Mouse (Mus musculus): ENCODE results near the gene Herc6.
A peak's percentile ranks its signal among the peaks of the same experiment; 100 is the strongest.
"Not testable (repeated sequence)": the region's sequence is repeated elsewhere in the genome, so short reads cannot be mapped to it uniquely, and the experiment has no call there.

Gene Herc6

GRCm38 (mm10) chr6:57580881-57581548 is at the start of gene Herc6:
Gene Herc6 (plus strand): TSS chr6:57581000.
- peak; percentile 98 for ATAC-seq (ENCODE audit: low TSS enrichment)

- no peak for ATAC-seq (ENCODE audit: low TSS enrichment)
Observed at GRCm38 (mm10) chr6:57531011-57531410, 49.8 kb upstream of the Herc6 start.

DNA sequence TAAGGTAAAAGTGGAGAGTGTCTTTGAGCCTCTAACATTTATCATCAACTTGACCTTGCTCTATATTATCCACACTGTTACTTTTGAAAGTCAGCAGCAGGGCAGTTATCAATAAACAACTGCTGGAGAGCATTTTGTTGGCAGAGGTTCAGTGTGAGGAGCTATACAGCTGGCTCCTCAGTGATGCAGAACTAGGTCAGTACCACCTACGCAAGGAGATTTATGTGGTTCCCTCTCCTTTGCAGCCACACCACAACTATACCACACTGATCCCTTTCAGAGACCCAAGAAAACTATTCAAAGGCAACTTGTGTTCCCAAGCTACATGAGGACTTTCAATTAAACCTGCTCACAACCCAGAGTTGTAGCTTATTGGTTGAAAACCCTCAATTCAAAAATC is 49.4 kb upstream of the Herc6 start:
- peak; percentile 32 for ATAC-seq (ENCODE audit: low TSS enrichment)

GRCm38 (mm10) chr6:57532022-57532421 is 48.8 kb upstream of the Herc6 start:
- no peak for ATAC-seq (ENCODE audit: low TSS enrichment)

DNA sequence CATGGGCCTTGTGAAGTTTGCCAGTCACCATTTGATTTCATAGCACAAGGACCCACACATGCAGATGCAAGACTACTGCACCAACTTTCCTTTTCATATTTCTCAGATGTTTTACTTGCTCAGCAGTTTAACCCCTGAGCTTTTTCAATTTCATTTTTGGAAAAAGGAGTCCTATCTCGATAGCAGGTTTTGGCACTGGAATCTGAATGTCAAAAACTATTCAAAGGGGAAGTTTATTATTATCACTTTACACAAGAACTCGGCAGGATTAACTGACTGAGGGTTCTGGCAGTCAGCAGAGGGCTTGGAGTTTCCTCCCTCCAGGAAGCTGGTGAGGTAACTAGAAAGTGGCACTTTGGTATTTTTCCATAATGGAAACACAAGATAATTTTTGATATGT is 47.4 kb upstream of the Herc6 start:
- no peak for ATAC-seq (ENCODE audit: low TSS enrichment)

DNA sequence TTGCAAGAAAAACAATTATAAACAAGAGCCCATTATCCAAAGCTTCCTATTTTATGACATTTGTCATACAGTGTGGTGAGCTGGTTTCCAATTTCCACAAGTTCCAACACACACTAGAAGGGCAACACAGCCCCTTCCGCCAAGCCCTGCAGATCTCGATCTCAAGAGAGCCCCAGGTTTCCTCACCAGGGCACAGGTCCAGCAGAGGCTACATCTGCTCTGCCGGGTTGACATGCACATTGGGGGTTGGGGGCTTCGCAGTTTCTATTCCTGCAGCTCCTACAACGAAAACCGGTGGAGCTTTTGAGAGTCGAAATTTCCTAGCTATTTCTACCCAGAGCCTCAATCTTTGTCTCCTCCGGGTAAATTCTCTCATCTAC is 46.6 kb upstream of the Herc6 start:
- 0 out of 2 replicates have a peak, but pooled peaks have one; percentile 6 for ATAC-seq (ENCODE audit: low TSS enrichment)

- peak; percentile 33 for ATAC-seq (ENCODE audit: low TSS enrichment)
Observed at GRCm38 (mm10) chr6:57534611-57535286, 46.1 kb upstream of the Herc6 start.

DNA sequence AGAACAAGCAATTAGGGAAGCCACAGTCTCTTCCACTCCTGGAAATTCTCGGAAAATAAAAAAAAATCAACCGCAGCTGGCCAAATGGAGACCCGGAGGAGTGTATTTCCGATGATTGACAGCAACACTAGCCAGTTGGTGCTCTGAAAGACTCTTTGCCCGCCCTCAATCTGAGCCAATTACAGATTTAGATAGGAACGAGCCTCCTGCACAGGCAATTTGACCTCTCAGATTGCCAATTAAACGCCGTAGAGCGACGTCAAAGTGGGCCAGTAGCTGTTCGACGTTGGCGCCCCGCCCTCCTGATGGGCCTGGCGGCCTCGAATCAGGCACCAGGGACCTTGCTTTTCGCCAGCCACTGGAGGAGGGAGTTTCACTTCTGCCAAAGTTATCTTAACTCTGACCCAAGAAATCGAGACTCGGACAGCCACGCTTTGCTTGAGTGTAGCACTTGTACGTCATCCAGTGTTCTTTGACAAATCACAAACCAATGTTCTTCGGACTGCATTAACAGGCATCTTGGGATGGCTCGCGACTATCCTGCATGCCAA is 45.3 kb upstream of the Herc6 start, which contains the start of gene Ppm1k:
TSS of gene Ppm1k (minus strand) at position 83 of the 551 bp plus-strand sequence.
- ATAC-seq (ENCODE audit: low TSS enrichment): peak; percentile 90

GRCm38 (mm10) chr6:57535971-57536669 is 44.7 kb upstream of the Herc6 start:
- no peak for ATAC-seq (ENCODE audit: low TSS enrichment)

- no peak for ATAC-seq (ENCODE audit: low TSS enrichment)
Observed at GRCm38 (mm10) chr6:57537887-57538286, 42.9 kb upstream of the Herc6 start.

DNA sequence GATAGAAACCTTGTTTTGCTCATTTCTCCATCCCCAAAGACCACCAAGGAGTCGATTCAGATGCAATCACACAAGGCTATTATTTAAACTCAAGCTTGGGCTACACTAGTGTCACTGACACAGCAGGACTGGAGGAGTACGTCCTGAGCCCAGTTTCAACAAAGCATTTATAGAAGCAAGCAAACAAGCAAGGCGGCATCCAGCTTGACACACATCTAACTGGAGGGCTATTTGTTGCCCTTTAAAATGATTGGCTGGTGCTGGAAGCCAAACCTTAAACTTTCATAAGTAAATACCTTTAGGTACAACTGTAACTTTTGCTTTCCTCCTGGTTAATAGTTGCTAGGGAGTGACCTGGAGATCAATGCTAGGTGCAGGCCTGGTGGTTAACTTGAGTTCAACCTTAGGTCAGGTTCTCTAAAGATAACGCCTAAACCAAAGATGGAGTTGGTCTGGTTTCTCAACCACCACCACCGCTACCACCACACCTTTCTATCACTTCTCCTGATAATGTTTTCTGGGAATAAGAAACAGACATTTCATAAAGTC is 39.8 kb upstream of the Herc6 start:
- no peak for ATAC-seq (ENCODE audit: low TSS enrichment)

DNA sequence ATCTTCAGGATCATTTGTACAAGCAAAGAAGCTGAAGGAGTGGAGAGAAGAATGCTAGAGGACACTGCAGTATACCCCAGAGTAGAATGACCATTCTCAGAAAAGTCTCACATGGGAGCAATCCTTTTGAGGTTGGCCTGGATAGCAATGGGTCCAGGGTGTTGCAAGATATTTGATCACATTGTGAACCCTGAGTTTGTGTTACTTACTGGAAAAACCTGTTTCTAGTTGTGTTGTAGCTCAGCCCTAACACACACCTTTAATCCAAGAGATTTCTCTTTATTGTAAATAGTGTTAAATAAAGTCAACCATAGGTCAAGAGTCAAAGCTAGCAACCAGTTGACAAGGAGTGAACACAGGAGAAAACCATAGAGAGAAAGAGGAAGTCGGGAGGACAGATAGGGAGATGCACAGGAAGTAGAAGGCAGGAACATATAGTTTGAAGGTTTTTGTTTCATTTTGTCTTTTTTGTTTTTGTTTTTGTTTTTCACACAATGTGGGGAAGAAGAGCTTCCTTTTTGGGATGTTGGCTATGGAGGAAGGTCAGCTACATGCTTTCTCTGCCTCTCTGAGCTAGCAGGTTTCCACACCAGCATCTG is 39.0 kb upstream of the Herc6 start:
- ATAC-seq (ENCODE audit: low TSS enrichment): no peak

DNA sequence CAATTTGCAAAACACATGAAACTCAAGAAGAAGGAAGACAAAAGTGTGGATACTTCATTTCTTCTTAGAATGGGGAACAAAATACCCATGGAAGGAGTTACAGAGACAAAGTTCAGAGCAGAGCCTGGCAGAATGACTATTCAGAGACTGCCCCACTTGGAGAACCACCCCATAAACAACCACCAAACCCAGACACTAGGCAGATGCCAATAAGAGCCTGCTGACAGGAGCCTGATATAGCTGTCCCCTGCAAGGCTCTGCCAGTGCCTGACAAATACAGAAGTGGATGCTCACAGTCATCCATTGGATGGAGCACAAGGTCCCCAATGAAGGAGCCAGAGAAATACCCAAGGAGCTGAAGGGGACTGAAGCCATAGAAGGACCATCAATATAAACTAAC is 37.2 kb upstream of the Herc6 start:
- ATAC-seq (ENCODE audit: low TSS enrichment): not testable (repeated sequence)

DNA sequence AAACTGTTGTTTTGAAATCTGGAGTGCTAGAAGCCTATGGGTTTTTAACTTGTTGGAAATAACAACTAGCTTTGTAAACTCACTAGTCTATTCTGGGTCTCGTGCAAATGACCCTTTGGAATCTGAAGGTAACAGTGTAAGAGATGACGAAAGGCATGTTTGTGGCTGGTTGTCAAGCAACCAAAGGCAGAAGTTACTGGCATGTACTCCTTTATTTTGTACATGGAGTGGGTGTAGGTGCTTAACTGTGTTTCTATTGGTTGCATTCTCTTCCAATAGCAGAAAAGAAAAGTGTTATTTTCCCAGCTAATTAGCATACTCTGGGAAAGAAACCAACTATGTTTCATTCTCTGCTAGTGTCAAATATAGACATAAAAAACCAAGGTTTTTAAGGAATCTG is 35.9 kb upstream of the Herc6 start:
- peak; percentile 92 for ATAC-seq (ENCODE audit: low TSS enrichment)

DNA sequence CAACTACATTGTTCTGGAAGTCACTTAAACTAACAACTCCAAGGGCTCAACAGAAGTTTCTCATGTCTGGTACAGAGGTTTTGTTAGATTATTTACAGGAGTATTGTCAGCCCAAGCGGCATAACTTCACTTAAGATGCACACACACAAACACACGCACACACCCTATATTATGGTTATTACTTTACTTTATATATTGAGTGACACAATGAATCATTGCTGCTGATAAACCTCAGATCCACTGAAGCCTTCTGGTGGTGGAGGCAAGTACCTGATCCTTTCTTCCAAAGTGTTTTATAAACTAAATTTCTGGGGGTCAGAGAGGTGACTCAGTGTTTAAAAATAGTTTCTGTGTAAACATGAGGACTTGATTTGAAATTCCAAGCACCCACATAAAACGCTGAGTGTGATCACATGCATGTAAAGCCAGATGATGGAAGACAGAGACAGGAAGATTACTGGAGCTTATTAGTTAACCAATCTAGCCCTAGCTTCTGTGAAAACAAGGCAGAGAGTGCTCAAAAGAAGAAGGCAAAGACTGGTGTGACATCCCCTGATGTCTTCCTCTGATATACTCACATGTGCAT is 29.5 kb upstream of the Herc6 start:
- no peak for ATAC-seq (ENCODE audit: low TSS enrichment)

DNA sequence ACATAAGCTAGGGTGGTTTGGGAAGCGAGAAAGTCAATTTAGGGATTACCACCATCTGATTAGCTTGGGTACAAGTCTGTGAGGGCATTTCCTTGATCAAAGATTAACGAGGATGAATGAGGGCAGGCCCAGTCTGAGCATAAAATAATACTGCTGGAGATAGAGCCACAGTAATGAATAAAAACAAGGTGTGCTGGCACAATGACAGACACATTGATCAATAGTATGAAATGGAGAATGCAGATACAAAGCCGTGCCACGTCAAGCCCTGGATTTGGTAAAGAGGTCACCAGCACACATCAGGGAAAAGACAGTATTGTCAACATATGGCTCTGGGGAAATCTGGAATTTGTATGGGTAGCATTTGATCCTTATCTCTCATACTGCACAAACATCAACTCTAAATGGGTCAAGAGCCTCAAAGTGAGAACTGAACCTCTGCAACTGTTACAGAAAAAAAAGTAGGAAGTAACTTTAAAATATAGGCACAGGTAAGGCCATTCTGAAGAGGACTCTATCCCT is 22.9 kb upstream of the Herc6 start:
- ATAC-seq (ENCODE audit: low TSS enrichment): no peak

DNA sequence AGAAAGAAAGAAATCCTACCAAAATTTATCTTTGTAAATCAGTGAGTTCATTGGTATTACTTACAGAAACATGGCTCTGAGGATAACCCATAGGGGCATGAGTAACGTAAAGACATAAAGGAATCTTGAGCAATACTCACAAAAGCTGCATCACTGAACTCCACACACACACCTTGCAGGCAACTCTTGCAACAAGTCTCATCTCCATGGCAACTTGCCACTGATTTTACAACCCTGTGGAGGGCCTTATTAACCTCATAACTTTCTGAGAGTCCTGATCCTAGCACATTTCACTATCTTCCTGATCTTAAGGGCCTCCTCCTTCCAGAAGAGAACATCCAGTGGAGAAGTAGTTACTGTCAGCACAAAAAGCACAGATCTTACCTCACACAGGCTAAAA is 17.3 kb upstream of the Herc6 start:
- no peak for ATAC-seq (ENCODE audit: low TSS enrichment)

DNA sequence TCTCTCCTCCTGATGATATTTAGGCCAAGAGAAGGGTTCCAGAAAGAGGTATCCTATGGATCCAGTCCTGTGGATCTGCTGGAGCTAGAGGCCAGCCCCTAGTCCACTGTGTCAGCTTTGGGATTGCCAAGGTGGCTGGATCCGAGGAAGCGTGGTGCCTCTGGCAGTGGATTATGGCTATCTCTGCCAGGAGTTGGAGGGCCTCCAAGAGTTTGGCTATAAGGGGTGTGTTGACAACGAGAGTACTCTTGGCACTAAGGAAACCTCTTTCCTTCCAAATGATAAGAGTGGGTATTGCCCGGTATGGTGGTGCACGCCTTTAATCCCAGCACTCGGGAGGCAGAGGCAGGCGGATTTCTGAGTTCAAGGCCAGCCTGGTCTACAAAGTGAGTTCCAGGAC is 15.3 kb upstream of the Herc6 start:
- ATAC-seq (ENCODE audit: low TSS enrichment): no peak

DNA sequence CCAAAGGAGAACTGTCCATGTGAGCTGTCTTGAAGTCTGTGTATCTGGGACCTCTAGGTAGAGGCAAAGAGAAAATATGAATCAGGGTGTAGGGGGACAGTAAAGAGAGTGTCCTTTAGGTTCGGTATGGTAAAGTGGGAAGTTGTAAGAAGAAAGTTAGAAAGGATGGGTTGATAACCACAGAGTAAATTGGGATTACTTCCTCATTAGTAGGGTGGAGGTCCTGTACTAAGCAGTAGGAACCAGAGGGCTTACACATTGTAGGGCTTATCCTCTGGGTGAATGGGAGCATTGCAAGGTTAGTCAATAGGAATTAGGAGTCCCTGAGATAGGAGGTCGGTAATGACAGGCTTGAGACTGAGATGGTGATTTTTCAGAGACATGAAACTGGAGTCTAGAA is 13.2 kb upstream of the Herc6 start:
- no peak for ATAC-seq (ENCODE audit: low TSS enrichment)

DNA sequence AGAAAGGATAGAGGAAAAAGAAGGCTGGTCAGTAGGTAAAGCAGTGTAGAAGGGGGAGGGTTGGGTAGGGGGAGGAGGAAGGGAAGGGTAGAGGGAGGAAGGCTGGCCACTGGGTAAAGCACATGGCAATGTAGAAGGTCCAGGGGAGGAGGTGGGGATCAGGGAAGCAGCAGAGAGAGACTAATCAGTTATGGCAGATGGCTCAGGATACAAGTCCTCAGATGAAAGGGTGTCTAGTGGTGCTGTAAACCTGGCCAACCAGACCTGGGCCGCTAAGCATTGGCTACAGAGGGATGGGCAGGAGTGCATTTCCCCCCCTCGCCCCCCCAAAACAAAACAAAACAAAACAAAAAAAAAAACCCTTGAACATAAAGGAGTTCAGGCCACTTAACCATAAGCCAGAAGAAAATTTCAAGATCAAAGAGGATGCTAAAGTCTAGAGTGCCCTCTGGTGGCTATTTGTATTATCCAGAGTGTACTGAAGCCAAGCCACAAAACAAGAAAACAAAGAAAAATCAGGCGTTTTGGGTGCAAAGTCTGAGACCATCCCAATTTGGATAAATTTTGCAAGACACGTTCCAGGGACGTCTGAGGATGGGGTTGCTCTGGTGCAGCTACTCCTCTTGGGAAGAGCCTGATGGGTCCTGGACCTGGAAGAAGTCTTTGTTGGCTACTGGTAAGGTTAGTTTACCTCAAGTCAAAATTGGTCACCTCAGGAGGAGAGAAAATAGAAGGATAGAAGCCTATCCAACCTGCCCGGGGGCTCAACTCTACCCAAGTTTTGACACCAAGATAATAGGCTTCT is 10.4 kb upstream of the Herc6 start:
- ATAC-seq (ENCODE audit: low TSS enrichment): peak; percentile 91
